Mouse (Mus musculus) intestine, embryonic 14.5 days (tissue): ENCODE results near the gene Rspry1. TPM values are rescaled to one million over a fixed set of nuclear protein-coding genes. Genes with fewer than 3 reads are reported as not detected.

ENCODE experiments used
- ATAC-seq: fragments of 200-750 bp; cut with Nextera tagmentation; replicated peaks from 2 replicates; pipeline ENCODE4 v1.8.0; 2017; ENCODE audit warnings: low read depth, moderate number of reproducible peaks, moderate TSS enrichment, moderate library complexity; ENCODE audit not compliant: low FRiP score, low TSS enrichment
- DNase-seq: peaks from one replicate; pipeline ENCODE4 v3.0.0-alpha.2; 2018; ENCODE audit warnings: low spot score
- H3K27ac ChIP-seq: fragments of 300-500 bp; sonication (generic); 2 replicates; pipeline ENCODE4 v1.5.1; 2014; ENCODE audit warnings: low read depth, mild to moderate bottlenecking, control low read depth
- H3K27me3 ChIP-seq: fragments of 300-500 bp; sonication (generic); replicated peaks from 2 replicates; pipeline ENCODE4 v1.6.1; 2014; ENCODE audit warnings: low read length, control low read depth; ENCODE audit not compliant: control insufficient read depth, insufficient read depth
- H3K36me3 ChIP-seq: fragments of 300-500 bp; sonication (generic); 2 replicates; pipeline ENCODE4 v1.6.1; 2014; ENCODE audit warnings: low read length, control low read depth; ENCODE audit not compliant: control insufficient read depth, insufficient read depth
- H3K4me1 ChIP-seq: fragments of 300-500 bp; sonication (generic); replicated peaks from 2 replicates; pipeline ENCODE4 v1.6.1; 2014; ENCODE audit warnings: low read length, control low read depth, mixed read lengths; ENCODE audit not compliant: control insufficient read depth, insufficient read depth
- H3K4me2 ChIP-seq: fragments of 300-500 bp; sonication (generic); 2 replicates; pipeline ENCODE4 v1.6.1; 2014; ENCODE audit warnings: low read length
- H3K4me3 ChIP-seq: fragments of 300-500 bp; sonication (generic); 2 replicates; pipeline ENCODE4 v1.5.1; 2014; ENCODE audit warnings: low read depth, low read length, control low read depth, mixed read lengths
- H3K9ac ChIP-seq: fragments of 300-500 bp; sonication (generic); 2 replicates; pipeline ENCODE4 v1.6.1; 2014; ENCODE audit warnings: mild to moderate bottlenecking, low read length
- H3K9me3 ChIP-seq: fragments of 300-500 bp; sonication (generic); 2 replicates; pipeline ENCODE4 v1.6.1; 2016; ENCODE audit warnings: low read length, control low read depth; ENCODE audit not compliant: control insufficient read depth
- WGBS: fragments of 180-500 bp; shearing (Covaris S2); extraction: QIAGEN DNeasy Blood & Tissue Kit; methylation state at CpG from one replicate; pipeline ENCODE4 v1.1.7; 2014; 5-methylcytosine and 5-hydroxymethylcytosine counted together
- polyA plus RNA-seq: library from polyadenylated mRNA; unstranded; fragments of >200 nt; fragmentation: Nextera tagmentation; extraction: Ambion mirVana; gene quantifications from 2 replicates; pipeline ENCODE4 v1.2.1, GENCODE M21; 2014

Rspry1 gene
- polyA plus RNA-seq, 1 experiment from 2014 or later = 27.9 TPM

DNA sequence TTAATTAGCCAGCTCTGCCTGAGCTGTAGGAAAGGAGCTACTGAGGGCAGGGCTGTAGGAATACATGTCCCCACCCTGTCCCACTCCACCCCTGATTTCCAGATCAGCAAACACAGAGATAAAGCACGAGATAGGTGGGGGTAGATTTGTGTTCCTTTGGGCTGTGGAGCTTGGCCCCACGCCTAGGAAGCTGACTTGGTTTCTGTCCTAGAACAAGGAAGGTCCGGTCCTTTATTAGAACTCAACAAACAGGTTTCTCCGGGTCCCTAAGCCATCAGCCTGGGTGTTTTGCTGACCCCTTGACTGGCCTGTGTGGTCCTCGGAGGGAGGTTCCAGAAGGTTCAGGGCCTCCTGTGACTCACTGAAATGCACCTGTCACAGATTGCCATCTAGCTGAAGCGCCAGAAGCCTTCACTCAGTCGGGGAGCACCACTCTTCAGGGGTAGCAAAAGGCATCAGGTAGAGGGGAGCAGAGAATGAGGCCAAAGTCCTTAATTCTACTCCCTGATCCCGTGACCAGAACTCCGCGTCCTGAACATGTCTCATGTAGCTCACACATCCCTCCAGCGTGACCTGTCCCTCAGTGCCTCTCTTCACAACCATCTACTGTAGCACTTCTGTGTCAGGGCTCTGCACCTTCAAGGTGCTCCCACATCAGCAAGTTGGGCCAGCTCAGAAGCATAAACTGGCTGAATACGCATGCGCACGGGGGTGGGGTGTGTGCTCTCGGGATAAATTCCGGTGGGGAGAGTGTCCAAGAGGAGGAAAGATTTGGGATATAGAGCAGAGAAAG, 81.2 kb downstream of the Rspry1 start:
- peak; percentile 63 for ATAC-seq
- no peak for DNase-seq
- Histone ChIP-seq H3K27me3 (no peaks in the 10 kb centered on the region), H3K36me3 (no peaks in the 10 kb centered on the region), H3K27ac (peak overlapping the region; percentile 69), H3K9me3 (peaks cover 4% of the 10 kb centered on the region; the same call in 1 of the 2 replicates), H3K4me1 (peaks cover 4% of the 10 kb centered on the region; the same call in 1 of the 2 replicates), H3K4me2 (no peak overlapping the region), H3K4me3 (no peak overlapping the region), H3K9ac (no peak overlapping the region)
- WGBS = 72% methylated on average over 16 of the region's 16 CpGs

- ATAC-seq (no peak), DNase-seq (no peak)
- Histone ChIP-seq H3K4me1 (peaks cover 4% of the 10 kb centered on the region; the same call in 1 of the 2 replicates), H3K9me3 (peaks cover 4% of the 10 kb centered on the region; the same call in 1 of the 2 replicates), H3K4me3 (no peak overlapping the region), H3K36me3 (no peaks in the 10 kb centered on the region), H3K27ac (peak overlapping the region; percentile 69; the same call in 1 of the 2 replicates), H3K9ac (no peak overlapping the region), H3K4me2 (no peak overlapping the region), H3K27me3 (no peaks in the 10 kb centered on the region)
- 74% methylated on average over 4 of the region's 4 CpGs for WGBS
Measured at GRCm38 (mm10) chr8:94684287-94684686, 82.5 kb downstream of the Rspry1 start.

DNA sequence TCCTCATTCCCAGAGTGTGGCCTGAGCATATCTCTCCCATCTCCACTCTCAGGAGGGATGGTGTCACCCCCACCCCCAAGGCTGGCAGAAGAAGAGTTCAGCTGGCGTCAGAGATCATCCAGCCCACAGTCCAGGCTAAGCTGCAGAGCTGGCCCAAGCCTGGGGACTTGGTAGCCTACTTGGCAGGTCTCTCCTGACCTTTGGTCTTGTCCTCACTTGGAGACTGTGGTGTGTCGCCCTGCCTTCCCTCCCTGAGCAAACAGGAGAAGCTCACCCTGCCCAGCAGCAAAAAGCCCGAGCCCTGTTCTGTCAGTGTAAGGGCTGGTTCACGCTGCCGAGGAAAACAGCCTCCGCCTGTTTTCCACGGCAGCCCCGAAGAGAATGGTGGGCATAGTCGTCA, 84.2 kb downstream of the Rspry1 start:
- Histone ChIP-seq H3K4me3 (no peak overlapping the region), H3K9ac (no peak overlapping the region)
- ATAC-seq = 0 out of 2 replicates have a peak, but pooled peaks have one; percentile 32

DNA sequence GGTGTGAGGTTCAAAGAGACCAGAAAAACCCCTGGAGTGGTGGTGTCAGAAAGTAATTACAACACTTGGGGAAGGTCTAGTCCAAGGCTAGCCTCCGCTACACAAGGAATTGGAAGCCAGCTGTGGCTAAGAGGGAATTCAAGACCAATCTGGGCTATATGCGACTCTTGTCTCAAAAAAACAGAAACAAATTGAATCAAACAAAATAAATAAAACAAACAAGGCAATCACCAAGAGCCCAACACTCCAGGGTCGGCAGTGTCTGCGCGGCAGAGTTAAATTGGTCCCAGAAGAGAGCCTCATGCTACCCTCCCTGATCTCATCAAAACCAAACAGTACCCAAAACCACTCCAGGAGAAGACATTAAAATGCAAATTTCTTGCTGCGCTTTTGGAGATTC, 93.0 kb downstream of the Rspry1 start:
- H3K4me2 ChIP-seq = peak overlapping the region; percentile 63
- no peak for DNase-seq
- H3K36me3 ChIP-seq = no peaks in the 10 kb centered on the region
- no peak overlapping the region for H3K9ac ChIP-seq
- no peaks in the 10 kb centered on the region for H3K9me3 ChIP-seq
- peaks cover 37% of the 10 kb centered on the region for H3K27me3 ChIP-seq
- H3K27ac ChIP-seq = no peak overlapping the region
- H3K4me3 ChIP-seq = peak overlapping the region; percentile 47; the same call in 1 of the 2 replicates
- no peak for ATAC-seq
- peaks cover 4% of the 10 kb centered on the region; the same call in 1 of the 2 replicates for H3K4me1 ChIP-seq
- 9% methylated on average over 6 of the region's 6 CpGs for WGBS

More for the DNA sequence above, 84.2 kb downstream of the Rspry1 start:
- Histone ChIP-seq H3K9me3 (no peaks in the 10 kb centered on the region), H3K27ac (peak overlapping the region; percentile 62), H3K36me3 (no peaks in the 10 kb centered on the region), H3K27me3 (no peaks in the 10 kb centered on the region), H3K4me2 (peak overlapping the region; percentile 10; the same call in 1 of the 2 replicates), H3K4me1 (peaks cover 4% of the 10 kb centered on the region; the same call in 1 of the 2 replicates)
- no peak for DNase-seq
- WGBS = 53% methylated on average over 9 of the region's 9 CpGs

GRCm38 (mm10) chr8:94695341-94695993, 93.7 kb downstream of the Rspry1 start:
- H3K4me2 ChIP-seq = peak overlapping the region; percentile 63
- WGBS = under 1% methylated on average over 31 of the region's 31 CpGs
- peaks cover 37% of the 10 kb centered on the region for H3K27me3 ChIP-seq
- peaks cover 4% of the 10 kb centered on the region; the same call in 1 of the 2 replicates for H3K4me1 ChIP-seq
- ATAC-seq = peak; percentile 51
- H3K4me3 ChIP-seq = peak overlapping the region; percentile 47
- no peak overlapping the region for H3K27ac ChIP-seq
- H3K9ac ChIP-seq = peak overlapping the region; percentile 38
- no peaks in the 10 kb centered on the region for H3K9me3 ChIP-seq
- DNase-seq = peak; percentile 74
- H3K36me3 ChIP-seq = no peaks in the 10 kb centered on the region

DNA sequence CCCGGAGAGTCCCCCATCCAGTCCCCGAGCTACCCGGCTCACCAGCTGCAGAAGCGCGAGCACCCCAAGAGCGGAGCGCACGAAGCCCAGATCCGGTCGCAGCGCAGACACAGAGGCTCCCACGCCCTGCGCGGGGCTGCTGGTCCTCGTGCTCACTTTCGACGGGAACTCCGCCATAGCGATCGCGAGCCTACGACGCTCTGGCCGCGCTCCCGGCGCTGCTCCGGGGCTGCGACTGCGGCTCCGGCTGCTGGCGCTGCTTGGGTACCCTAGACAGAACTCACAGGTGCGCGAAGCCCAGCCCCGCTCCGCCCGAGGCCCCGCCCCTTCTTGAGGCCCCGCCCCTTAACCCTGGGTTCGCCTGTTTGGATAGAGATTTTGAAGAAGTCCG, 94.3 kb downstream of the Rspry1 start, which contains the start of gene Pllp:
Gene Pllp, minus strand, starts transcription at position 285 of the 391 bp plus-strand sequence.
- Histone ChIP-seq H3K9ac (peak within 1 kb of the TSS; percentile 38), H3K4me2 (peak within 1 kb of the TSS; percentile 63), H3K4me3 (peak within 1 kb of the TSS; percentile 47), H3K9me3 (no peaks in the 10 kb centered on the region), H3K4me1 (peaks cover 4% of the 10 kb centered on the region; the same call in 1 of the 2 replicates), H3K27me3 (peaks cover 37% of the 10 kb centered on the region), H3K27ac (no peak within 1 kb of the TSS), H3K36me3 (no peaks in the 10 kb centered on the region)
- WGBS = under 1% methylated on average over 41 of the region's 41 CpGs
- ATAC-seq = peak; percentile 83
- peak; percentile 87 for DNase-seq

DNA sequence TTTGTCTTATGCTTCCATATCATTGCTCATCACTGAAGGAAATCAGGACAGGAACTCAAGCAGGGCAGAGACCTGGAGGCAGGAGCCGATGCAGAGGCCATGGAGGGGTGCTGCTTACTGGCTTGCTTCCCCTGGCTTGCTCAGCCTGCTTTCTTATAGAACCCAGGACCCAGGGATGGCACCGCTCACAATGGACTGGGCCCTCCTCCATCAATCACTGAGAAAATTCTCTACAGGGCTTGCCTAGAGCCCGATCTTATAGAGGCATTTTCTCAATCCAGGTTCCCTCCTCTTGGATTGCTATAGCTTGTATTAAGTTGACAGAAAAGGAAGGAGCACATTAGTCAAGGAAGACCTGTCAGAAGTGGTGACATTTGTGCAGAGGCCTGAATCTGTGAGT, 94.8 kb downstream of the Rspry1 start:
- no peak overlapping the region; the same call in 1 of the 2 replicates for H3K4me3 ChIP-seq
- H3K4me1 ChIP-seq = peaks cover 4% of the 10 kb centered on the region; the same call in 1 of the 2 replicates
- no peaks in the 10 kb centered on the region for H3K36me3 ChIP-seq
- peak overlapping the region; percentile 63; the same call in 1 of the 2 replicates for H3K4me2 ChIP-seq
- WGBS = 43% methylated on average over 3 of the region's 3 CpGs
- DNase-seq = no peak
- H3K27me3 ChIP-seq = peaks cover 37% of the 10 kb centered on the region
- ATAC-seq = no peak
- H3K9ac ChIP-seq = no peak overlapping the region
- no peak overlapping the region for H3K27ac ChIP-seq
- no peaks in the 10 kb centered on the region for H3K9me3 ChIP-seq

- Histone ChIP-seq H3K27me3 (peaks cover 37% of the 10 kb centered on the region), H3K4me2 (no peak overlapping the region), H3K4me3 (no peak overlapping the region), H3K9ac (no peak overlapping the region), H3K4me1 (peaks cover 4% of the 10 kb centered on the region; the same call in 1 of the 2 replicates), H3K9me3 (no peaks in the 10 kb centered on the region), H3K36me3 (no peaks in the 10 kb centered on the region), H3K27ac (no peak overlapping the region)
- 76% methylated on average over 6 of the region's 6 CpGs for WGBS
- no peak for ATAC-seq
- no peak for DNase-seq
Measured at GRCm38 (mm10) chr8:94697956-94698355, 96.2 kb downstream of the Rspry1 start.
